Mouse (Mus musculus) spleen, postnatal 10 days (tissue): ENCODE measurements around the gene Tbc1d21.

Experiments used
- DNase-seq, 2 experiments: peaks; one replicate each; pipeline ENCODE4 v3.0.0; 2021 to 2022; ENCODE audit warnings: low spot score in 2 of 2

Tbc1d21 gene

GRCm38 (mm10) chr9:58370355-58370754 lies at the start of gene Tbc1d21:
Gene Tbc1d21, minus strand, starts transcription at chr9:58370455.
- DNase-seq = no peak

DNA sequence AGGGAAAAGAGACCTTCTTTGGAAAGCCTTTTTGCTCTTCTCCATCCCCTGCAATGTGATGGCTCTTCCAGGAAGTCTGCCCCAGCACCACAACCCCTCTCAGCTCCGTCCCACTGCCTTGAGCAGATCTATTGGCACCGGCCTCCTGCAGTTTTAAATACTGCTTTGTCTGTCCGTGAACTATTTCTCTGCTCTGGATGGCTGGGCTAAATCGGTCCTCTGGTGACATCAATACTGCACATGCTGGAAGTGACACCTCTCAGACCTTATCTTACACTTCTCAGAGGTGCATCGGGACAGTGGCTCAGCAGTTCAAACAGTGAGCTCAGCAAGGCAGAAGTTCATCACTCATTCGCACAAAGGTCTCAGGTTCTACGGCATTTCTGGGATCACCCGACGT lies 41.3 kb upstream of the Tbc1d21 start:
- DNase-seq = no peak

DNA sequence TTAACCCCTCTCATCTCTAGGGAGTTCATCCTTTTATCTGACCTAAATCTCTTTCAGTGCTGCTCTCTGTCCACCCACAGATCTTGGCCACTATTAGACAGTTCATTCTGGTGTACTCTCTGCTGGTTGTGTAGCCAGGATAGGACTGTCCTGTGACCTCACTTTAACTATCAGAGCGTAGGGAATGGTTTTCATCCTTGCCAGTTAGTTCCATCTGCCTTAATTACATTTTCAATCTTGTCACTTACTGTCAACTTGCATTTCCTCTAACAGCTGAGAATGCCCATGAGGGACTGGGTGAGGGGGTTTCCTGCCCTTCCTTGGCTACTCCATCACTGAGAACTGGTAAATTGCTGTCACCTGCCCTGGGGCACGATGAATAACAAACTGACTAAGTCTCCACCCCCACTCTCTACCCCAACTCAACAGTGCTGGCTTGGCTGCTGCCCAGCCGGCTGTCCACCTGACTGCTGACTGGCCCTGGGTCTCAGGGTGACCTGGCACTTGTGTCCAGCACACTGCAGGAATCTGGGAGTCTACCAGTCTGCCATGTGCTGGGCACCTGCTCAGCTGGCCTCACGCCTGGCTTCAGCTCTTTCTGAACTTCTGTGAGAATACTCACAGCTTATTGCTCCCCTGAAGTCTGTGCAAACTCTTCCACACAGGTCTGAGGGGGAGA lies 39.9 kb upstream of the Tbc1d21 start:
- no peak for DNase-seq

GRCm38 (mm10) chr9:58409247-58409646 lies 39.0 kb upstream of the Tbc1d21 start:
- no peak for DNase-seq

- DNase-seq = no peak
Observed at GRCm38 (mm10) chr9:58404412-58404811, 34.2 kb upstream of the Tbc1d21 start.

DNA sequence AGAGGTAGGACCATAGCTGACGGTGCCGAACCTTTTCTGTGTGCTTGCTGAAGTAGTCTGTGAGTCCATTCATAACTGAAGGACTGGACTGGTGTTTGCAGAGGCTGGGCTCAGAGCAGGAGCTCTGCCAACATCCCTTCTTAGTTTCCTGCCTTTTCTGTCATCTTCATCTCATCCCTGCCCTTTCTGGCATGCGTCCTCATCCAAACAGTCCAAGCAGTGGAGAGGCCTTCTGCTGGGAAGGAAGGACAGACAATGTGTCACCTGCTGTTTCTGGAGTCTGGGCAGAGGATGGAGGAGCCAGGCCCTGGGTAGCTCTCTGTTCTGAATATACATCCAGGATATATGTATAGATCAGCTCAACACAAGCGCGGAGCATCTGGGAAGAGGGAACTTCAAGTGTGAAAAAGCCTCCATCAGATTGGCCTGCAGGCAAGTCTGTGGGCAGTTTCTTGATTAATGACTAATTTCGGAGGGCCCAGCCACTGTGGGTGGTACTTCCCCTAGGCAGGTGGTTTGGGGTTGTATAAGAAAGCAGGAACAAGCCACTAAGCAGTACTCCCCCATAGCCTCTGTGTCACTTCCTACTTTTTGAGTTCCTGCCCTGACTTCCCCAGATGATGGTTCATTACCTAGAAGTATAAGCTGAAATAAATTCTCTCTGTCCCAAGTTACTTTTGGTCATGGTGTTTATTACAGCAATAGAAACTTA lies 31.3 kb upstream of the Tbc1d21 start:
- no peak for DNase-seq

DNA sequence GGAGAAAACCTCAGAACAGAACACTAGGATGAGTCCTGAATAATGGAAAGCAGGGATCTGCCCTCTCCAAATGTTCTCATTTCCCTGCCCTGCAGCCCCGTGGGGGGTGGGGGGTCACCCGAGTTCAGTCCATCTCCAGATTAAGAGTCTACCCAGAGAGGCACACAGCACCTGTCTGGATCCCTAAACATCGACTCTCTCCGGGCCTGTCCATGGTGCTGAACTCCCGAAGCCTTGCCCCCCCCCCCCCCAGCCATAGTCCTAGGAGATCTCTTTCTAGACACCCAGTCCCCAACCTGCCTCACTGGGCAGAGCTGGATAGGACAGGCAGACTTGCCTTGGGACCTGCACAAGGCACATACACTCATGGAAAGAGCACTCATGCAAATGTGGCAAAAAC lies 29.4 kb upstream of the Tbc1d21 start:
- no peak for DNase-seq

DNA sequence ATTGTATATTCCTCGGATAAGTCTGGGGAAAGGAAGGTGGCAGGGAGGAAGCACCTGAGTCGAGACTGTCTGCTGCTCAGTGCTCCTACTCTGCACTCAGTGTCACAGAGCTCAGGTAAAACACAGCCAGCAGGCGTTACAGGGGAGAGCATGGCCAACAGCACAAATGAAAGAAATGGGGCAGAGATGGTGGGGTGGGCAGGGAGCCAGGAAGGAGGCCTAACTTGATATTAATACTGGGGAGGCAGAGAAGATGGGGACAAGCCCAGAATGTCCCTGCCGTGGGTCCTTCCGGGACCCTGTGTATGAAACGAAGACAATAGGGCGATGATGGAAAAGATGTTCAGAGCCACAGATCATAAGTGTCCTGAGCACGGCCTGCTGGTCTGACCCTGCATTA lies 24.4 kb upstream of the Tbc1d21 start:
- no peak for DNase-seq

GRCm38 (mm10) chr9:58393875-58394274 lies 23.6 kb upstream of the Tbc1d21 start:
- DNase-seq = no peak

DNA sequence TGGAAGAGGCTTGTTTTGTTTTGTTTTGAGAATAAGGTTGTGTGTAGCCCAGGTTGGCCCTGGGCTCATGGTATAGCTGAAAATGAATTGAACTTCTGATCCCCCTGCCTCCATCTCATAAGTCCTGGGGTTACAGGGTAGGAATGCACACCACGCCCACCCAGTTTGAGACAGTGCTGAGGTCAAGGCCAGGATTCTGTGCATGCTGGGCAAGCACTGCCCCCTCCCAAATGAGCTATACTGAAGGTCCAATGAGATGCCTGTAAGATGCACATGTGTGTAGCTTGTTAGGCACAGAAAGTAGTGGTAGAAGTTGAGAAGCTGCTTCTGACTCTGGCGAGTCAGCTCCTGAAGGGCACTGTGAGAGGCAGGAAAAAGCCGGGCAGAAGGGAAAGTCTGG lies 18.1 kb upstream of the Tbc1d21 start:
- DNase-seq = no peak

DNA sequence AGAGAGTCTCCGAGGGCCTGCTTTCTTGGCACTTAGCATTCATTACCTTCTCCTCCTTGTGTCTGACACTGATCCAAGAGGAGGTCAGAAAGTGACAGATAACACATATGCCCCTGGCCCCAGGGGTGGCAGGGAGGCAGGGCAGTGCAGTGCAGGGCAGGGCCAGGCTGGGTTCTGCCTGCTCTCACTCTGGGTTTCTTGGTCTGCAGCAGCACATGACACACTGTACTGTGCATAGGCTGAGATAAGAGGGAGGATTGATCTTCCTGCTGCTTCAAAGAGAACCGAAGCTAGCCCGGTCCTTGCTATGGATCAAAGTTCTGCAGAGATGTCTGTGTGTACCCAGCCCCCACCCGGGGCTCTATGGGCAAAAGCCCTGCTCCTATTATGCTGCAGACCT lies 8.6 kb upstream of the Tbc1d21 start:
- no peak for DNase-seq

- DNase-seq = no peak
Observed at GRCm38 (mm10) chr9:58373912-58374431, 3.7 kb upstream of the Tbc1d21 start.

GRCm38 (mm10) chr9:58371914-58372313 lies 1.7 kb upstream of the Tbc1d21 start:
- DNase-seq = no peak

DNA sequence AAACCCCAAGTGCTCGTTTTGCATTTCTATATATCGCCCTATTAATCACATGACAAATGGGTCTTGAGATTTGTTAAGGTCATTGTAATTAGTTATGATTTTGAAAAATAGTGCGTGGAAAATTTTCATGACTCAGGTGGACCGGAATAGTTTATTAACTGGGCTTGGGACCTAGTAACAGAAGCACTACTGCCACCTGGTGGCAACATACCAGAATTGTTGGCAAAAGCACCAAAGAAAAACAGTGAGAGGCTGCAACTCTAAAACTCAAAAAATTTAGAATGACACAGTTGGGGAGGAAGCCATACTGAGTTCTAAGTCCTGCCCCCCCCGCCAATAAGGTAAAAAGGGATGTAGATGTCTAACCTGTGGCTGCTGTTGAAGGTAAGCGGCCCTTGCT lies 611 bp downstream of the Tbc1d21 start:
- DNase-seq = peak; percentile 7 to 35

DNA sequence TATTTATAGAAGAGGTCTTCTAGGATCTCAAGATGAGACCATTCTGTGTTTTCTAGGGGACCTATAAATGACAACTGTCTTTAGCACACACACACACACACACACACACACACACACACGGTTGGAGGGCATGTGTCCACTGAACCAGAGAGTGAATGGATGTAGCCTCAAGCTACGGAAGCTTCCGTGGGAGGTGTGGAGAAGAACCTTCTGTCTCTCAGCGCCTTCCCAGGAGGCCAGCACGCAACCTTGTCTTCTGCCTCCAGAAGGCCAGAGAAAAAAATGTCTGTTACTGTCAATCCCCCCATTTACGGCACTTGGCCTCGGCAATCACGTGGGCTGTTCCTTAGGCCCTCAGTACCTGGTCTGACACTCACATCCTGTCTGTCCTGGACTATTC lies 5.9 kb downstream of the Tbc1d21 start:
- no peak for DNase-seq

DNA sequence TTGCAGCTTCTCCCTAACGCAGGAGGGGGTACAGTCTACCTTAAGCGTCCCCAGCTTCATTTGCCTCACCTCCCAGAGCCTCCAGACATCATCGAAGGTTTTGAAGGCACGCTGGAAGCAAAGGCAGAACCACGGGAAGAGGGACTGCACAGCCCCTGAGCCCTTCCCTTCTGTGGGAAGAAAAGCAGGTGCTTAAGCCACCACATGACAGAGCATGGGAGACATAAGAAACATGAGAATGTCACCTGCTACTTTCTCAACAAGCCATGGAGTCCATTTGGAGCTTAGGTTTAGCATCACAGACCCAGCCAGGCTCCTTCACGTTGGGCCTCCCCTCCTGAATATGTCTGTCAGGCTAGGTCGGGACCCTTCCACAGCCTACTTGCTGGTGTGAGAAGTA lies 8.3 kb downstream of the Tbc1d21 start:
- no peak for DNase-seq

DNA sequence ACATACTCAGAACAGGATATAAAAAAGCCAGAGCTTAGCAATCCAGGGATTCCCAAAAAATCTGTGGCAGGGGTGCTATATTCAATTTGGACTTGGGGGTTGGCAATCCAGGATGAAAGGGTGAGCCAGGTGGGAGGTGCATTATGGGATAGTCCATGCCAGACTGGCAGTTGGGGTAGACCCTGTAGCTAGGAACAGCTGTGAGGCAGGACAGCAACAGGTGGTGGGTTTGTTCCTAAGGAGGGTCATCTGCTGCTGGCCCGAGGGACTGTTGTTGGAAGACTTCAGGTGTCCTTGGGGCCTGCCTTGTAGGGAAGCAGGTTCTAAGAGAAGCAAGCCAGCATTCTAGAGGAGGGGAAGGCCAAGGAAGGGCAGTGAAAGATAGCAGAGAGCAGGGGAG lies 8.9 kb downstream of the Tbc1d21 start:
- no peak for DNase-seq

DNA sequence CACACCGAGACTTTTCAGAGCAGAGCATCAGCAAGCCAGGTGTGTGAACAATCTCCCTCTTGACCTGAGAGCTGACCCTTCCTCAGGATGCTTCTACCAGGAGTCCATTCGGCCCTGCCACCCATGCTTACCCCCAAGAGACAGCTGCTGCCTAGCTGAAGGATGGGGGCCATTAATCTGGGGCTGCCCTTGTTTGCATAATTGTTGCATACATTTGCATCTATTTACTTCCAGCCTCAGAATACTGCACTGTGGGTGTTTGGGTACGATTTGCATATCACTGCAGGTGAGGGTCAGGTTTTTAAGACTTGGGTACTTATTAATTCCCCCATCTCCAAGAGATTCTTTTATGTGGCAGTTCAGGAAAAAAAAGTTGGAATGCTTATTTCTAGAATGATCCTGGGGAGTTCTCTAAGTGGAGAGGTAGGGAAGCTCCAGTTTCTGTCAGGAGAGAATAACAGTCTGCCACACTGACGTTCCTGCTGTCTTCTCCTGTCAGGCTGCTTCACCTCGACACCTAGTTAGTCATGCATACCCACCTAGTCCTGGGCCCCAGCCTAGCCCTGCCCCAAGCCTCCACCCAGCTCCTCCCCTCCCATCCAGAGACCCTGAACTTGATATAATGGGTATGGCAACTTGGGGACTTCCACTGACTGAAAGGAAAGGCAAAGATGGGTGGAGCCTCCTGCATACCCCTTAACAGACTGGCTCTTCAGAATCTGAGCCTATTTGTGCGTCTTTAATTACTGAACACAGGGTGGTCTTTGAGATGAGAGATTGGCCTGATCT lies 14.8 kb downstream of the Tbc1d21 start:
- no peak for DNase-seq

DNA sequence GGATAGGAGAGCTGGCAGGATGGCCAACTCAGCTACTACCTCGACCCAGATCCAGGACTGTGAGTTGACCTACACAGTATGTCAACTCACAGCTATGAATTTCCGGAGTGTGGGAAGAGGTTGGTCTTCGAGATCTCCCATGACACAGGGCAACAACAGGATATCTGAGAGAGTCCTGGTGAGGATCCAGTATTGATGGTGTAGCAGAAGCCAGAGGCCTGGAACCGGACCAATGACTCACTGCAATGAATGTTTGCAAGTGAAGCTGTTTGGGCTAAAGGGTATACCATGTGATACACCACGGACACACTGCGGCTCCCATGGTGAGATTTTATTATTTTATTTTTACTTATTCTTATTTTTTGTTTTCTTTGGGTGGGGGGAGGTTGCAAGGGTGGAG lies 15.6 kb downstream of the Tbc1d21 start:
- DNase-seq = no peak

- no peak for DNase-seq
Observed at GRCm38 (mm10) chr9:58353224-58353623, 17.0 kb downstream of the Tbc1d21 start.

GRCm38 (mm10) chr9:58347795-58348194 lies 22.5 kb downstream of the Tbc1d21 start:
- no peak for DNase-seq

DNA sequence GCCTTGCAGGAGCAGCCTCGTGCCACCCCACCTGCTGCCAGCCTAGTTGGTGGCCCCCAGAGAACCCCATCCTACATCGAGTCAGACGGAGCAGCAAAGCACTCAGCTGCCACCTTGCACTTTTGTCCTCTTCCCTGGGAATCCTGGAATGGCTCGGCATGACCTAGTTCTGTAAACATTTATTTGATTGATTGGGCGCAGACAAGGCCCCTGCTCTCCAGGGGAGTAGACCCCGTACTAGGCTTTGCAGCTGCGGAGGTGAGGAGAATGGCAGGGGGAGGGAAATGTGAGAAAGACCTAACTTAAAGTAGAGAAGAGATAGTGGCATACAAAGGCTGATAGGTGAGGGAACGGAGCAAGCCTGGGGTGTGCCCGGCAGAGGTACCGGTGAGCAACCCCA lies 23.8 kb downstream of the Tbc1d21 start:
- DNase-seq = no peak

- no peak for DNase-seq
Observed at GRCm38 (mm10) chr9:58345963-58346362, 24.3 kb downstream of the Tbc1d21 start.
